Mouse (Mus musculus) midbrain, embryonic 12.5 days (tissue): Measurements from ENCODE around the gene Tmem51. TPM values are rescaled to one million over a fixed set of nuclear protein-coding genes. Genes with fewer than 3 reads are reported as not detected.

Experiments
- ATAC-seq: fragments of 200-750 bp; cut with Nextera tagmentation; 2 replicates; pipeline ENCODE4 v1.8.0; 2017; ENCODE audit warnings: low read depth, moderate TSS enrichment, moderate library complexity; ENCODE audit not compliant: low FRiP score
- H3K27ac ChIP-seq: fragments of 300-500 bp; sonication (generic); replicated peaks from 2 replicates; pipeline ENCODE4 v1.5.1; 2016; ENCODE audit warnings: mild to moderate bottlenecking
- H3K27me3 ChIP-seq: fragments of 300-500 bp; sonication (generic); 2 replicates; pipeline ENCODE4 v1.6.1; 2016; ENCODE audit warnings: mild to moderate bottlenecking
- H3K36me3 ChIP-seq: fragments of 300-500 bp; sonication (generic); 2 replicates; pipeline ENCODE4 v1.6.1; 2016
- H3K4me1 ChIP-seq: fragments of 300-500 bp; sonication (generic); 2 replicates; pipeline ENCODE4 v1.6.1; 2016
- H3K4me2 ChIP-seq: fragments of 300-500 bp; sonication (generic); replicated peaks from 2 replicates; pipeline ENCODE4 v1.6.1; 2016; ENCODE audit warnings: mild to moderate bottlenecking, moderate library complexity
- H3K4me3 ChIP-seq: fragments of 300-500 bp; sonication (generic); 2 replicates; pipeline ENCODE4 v1.5.1; 2016; ENCODE audit warnings: mild to moderate bottlenecking
- H3K9ac ChIP-seq: fragments of 300-500 bp; sonication (generic); replicated peaks from 2 replicates; pipeline ENCODE4 v1.6.1; 2016; ENCODE audit warnings: mild to moderate bottlenecking, moderate library complexity
- H3K9me3 ChIP-seq: fragments of 300-500 bp; sonication (generic); 2 replicates; pipeline ENCODE4 v1.6.1; 2016; ENCODE audit warnings: mild to moderate bottlenecking
- WGBS: fragments of 180-500 bp; shearing (Covaris S2); methylation state at CpG from one replicate; pipeline ENCODE4 v1.1.7; 2016; 5-methylcytosine and 5-hydroxymethylcytosine counted together
- polyA plus RNA-seq: library from polyadenylated mRNA; unstranded; fragments of >200 nt; fragmentation: Nextera tagmentation; extraction: Ambion mirVana; gene quantifications from 2 replicates; pipeline ENCODE4 v1.2.1, GENCODE M21; 2016

Tmem51 gene
- polyA plus RNA-seq, 1 experiment from 2014 or later: 10.9 TPM

- no peaks in the 10 kb centered on the region for H3K9me3 ChIP-seq
- no peaks in the 10 kb centered on the region for H3K36me3 ChIP-seq
- H3K4me3 ChIP-seq: no peak overlapping the region
- no peak overlapping the region for H3K4me2 ChIP-seq
- H3K9ac ChIP-seq: no peak overlapping the region
- H3K27me3 ChIP-seq: peaks cover 62% of the 10 kb centered on the region
- H3K27ac ChIP-seq: no peak overlapping the region
- no peak for ATAC-seq
- 59% methylated on average over 17 of the region's 18 CpGs for whole genome bisulfite sequencing
- H3K4me1 ChIP-seq: peaks cover 26% of the 10 kb centered on the region
Measured at GRCm38 (mm10) chr4:142080901-142081630, 3.0 kb downstream of the Tmem51 start.

DNA sequence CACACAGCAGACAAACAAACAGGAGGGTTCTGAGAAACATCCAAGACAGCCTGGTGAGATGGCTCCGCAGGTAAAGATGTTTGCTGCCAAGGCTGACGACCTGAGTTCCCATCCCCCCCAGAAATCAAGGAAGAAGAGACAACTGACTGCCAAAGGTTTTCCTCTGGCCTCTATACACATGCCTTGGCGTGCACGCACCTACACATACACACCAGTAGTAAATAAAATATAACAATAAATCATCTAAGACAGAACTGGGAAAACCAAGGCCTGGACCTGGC, 3.7 kb downstream of the Tmem51 start:
- Histone ChIP-seq H3K4me2 (no peak overlapping the region), H3K9me3 (no peaks in the 10 kb centered on the region), H3K9ac (no peak overlapping the region), H3K27me3 (peaks cover 59% of the 10 kb centered on the region), H3K4me1 (peaks cover 26% of the 10 kb centered on the region), H3K4me3 (no peak overlapping the region), H3K36me3 (no peaks in the 10 kb centered on the region), H3K27ac (no peak overlapping the region)
- ATAC-seq: no peak
- WGBS: 86% methylated on average over 4 of the region's 4 CpGs

GRCm38 (mm10) chr4:142079629-142080486, 4.2 kb downstream of the Tmem51 start:
- Histone ChIP-seq H3K4me3 (no peak overlapping the region), H3K4me2 (no peak overlapping the region), H3K36me3 (no peaks in the 10 kb centered on the region), H3K9ac (no peak overlapping the region), H3K9me3 (no peaks in the 10 kb centered on the region), H3K27ac (no peak overlapping the region), H3K27me3 (peaks cover 54% of the 10 kb centered on the region), H3K4me1 (peaks cover 29% of the 10 kb centered on the region)
- WGBS: 80% methylated on average over 14 of the region's 14 CpGs
- no peak for ATAC-seq

DNA sequence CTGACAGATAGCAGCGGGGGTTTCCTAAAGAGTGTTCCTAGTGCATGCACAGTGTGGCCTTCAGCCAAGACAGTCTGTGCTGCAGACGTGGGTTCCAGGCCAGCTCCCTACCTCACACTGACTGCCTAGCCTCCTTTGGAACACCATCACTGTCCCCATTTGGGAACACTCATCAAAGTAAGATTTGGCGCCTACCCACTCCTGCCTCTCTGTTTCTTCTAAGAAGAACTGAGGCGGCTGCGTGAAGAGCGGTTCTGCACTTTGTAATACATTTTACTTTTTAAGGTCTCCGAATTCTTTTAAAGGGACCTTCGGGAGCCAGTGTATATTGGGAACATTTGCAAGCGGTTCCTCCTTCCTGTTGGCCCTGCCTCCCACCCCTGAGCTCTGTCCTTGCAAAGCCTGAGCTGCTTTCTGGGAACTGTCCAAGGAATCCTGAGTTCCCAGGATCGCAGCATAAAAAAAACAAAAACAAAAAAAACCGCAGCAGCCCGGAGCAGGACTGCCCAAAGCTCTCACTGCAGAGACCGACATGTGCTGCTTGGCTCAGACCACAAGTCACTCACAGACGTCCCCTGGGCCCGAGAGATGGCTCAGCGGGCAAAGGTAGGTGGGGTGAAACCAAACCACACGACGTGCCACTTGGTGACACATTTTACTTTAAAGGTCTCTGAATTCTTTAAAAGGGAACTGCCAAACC, 6.4 kb downstream of the Tmem51 start:
- Histone ChIP-seq H3K36me3 (no peaks in the 10 kb centered on the region), H3K9ac (no peak overlapping the region), H3K9me3 (no peaks in the 10 kb centered on the region), H3K27ac (no peak overlapping the region), H3K4me1 (peaks cover 17% of the 10 kb centered on the region; the same call in 1 of the 2 replicates), H3K4me3 (no peak overlapping the region), H3K27me3 (peaks cover 39% of the 10 kb centered on the region), H3K4me2 (no peak overlapping the region)
- WGBS: 54% methylated on average over 18 of the region's 18 CpGs
- ATAC-seq: no peak

DNA sequence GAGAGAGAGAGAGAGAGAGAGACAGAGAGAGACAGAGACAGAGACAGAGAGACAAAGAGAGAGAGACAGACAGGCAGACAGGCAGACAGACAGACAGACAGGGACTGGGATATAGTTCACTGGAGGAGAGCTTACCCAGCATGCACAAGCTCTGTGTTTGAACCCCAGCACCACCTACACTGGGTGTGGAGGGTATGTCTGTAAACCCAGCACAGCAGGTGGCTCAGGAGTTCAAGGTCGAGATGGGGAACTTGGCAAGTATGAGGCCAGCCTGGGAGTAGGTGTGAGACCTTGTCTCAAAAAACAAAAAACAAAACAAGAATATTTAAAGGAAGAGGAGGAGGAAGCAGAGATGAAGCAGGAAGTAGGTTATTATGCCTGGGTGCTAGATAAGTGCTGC, 7.2 kb downstream of the Tmem51 start:
- Histone ChIP-seq H3K9me3 (no peaks in the 10 kb centered on the region), H3K27me3 (peaks cover 35% of the 10 kb centered on the region), H3K4me1 (peaks cover 17% of the 10 kb centered on the region; the same call in 1 of the 2 replicates), H3K27ac (no peak overlapping the region), H3K4me2 (no peak overlapping the region), H3K36me3 (no peaks in the 10 kb centered on the region), H3K9ac (no peak overlapping the region), H3K4me3 (no peak overlapping the region)
- 72% methylated on average over 1 of the region's 1 CpGs for WGBS
- no peak for ATAC-seq

DNA sequence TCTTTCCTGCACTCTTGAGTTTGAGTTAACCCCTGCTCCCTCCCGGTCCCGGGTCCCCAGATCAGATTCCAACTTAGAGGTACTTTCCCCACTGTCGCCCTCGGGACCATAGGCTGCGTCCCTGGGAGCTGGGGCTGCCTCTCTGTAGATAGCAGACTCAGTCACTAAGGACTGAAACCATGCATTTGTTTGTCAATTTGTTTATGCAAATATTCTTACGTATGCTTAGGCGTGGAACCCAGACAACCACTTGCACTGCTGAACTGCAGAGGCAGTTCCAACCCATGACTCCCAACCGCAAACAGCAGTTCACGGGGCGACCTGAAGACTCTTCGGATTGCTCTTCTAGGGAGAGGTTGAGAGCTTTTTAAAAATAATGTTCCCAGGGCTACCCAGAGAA, 8.2 kb downstream of the Tmem51 start:
- no peak overlapping the region for H3K9ac ChIP-seq
- H3K27ac ChIP-seq: no peak overlapping the region
- no peaks in the 10 kb centered on the region for H3K36me3 ChIP-seq
- no peak for ATAC-seq
- no peak overlapping the region for H3K4me2 ChIP-seq
- 84% methylated on average over 11 of the region's 11 CpGs for WGBS
- no peaks in the 10 kb centered on the region for H3K9me3 ChIP-seq
- H3K4me1 ChIP-seq: peaks cover 14% of the 10 kb centered on the region; the same call in 1 of the 2 replicates
- H3K27me3 ChIP-seq: peaks cover 35% of the 10 kb centered on the region
- no peak overlapping the region for H3K4me3 ChIP-seq

DNA sequence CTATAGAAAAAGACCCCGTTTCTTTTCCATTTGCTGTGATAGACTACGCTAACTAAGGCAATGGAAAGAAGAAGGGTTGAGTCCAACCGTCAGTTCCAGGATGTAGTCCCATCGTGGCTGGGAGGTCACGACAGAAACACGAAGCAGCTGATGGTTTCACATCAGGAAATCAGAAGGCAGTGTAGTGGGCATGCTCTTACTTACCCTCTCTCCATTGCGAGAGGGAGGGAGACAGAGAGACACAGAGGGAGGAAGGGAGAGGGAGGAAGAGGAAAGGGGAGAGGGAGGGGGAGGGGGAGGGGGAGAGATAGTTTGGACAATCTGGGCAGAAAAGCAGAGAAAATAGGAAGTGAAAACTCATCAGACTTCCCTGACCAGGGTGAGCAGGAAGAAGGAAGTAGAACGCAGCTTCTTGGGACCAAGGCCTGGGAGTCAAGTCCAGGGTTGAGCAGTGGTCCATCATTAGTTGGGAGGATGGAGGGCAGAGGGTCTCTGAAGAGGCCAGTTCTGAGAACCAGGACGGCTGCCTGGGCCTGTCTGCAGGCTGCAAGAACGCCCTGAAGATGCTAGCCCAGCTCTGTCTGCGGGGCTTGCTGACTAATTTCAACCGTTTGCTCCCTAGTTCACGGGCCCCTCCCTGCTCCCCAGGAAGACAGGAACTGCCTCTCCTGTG, 9.9 kb downstream of the Tmem51 start:
- peaks cover 43% of the 10 kb centered on the region for H3K27me3 ChIP-seq
- H3K9me3 ChIP-seq: no peaks in the 10 kb centered on the region
- H3K36me3 ChIP-seq: no peaks in the 10 kb centered on the region
- no peak for ATAC-seq
- H3K4me2 ChIP-seq: no peak overlapping the region
- WGBS: 62% methylated on average over 13 of the region's 13 CpGs
- no peak overlapping the region for H3K9ac ChIP-seq
- H3K27ac ChIP-seq: no peak overlapping the region
- H3K4me3 ChIP-seq: no peak overlapping the region
- H3K4me1 ChIP-seq: peaks cover 14% of the 10 kb centered on the region

- Histone ChIP-seq H3K9me3 (no peaks in the 10 kb centered on the region), H3K27ac (no peak overlapping the region), H3K27me3 (peaks cover 44% of the 10 kb centered on the region), H3K4me1 (peaks cover 21% of the 10 kb centered on the region), H3K36me3 (no peaks in the 10 kb centered on the region), H3K4me3 (no peak overlapping the region), H3K9ac (no peak overlapping the region), H3K4me2 (no peak overlapping the region)
- 11% methylated on average over 18 of the region's 18 CpGs for WGBS
- ATAC-seq: no peak
Measured at GRCm38 (mm10) chr4:142071243-142071991, 12.7 kb downstream of the Tmem51 start.

DNA sequence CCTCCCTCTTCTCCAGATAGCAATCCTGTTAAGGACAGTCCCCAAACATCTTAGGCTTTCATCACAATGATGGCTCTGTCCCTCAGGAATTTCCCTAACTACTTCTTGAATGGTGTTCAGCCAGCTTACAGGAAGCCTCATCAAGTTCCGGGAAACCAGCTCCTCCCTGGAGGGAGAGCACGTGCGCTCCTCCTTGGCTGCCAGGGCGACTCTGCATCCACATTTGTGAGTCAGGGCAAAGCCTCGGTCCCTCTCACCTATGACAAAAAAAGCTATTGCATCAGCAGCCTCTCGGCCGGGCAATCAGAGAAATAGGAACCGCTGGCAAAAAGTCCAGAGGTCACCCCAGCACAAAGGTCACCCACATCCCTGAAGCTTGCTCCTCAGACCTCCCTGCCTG, 13.3 kb downstream of the Tmem51 start:
- H3K9me3 ChIP-seq: no peaks in the 10 kb centered on the region
- WGBS: 6% methylated on average over 8 of the region's 8 CpGs
- H3K27me3 ChIP-seq: peaks cover 43% of the 10 kb centered on the region
- H3K9ac ChIP-seq: no peak overlapping the region
- ATAC-seq: no peak
- no peak overlapping the region for H3K4me3 ChIP-seq
- no peak overlapping the region for H3K27ac ChIP-seq
- no peak overlapping the region for H3K4me2 ChIP-seq
- no peaks in the 10 kb centered on the region for H3K36me3 ChIP-seq
- H3K4me1 ChIP-seq: peaks cover 25% of the 10 kb centered on the region

DNA sequence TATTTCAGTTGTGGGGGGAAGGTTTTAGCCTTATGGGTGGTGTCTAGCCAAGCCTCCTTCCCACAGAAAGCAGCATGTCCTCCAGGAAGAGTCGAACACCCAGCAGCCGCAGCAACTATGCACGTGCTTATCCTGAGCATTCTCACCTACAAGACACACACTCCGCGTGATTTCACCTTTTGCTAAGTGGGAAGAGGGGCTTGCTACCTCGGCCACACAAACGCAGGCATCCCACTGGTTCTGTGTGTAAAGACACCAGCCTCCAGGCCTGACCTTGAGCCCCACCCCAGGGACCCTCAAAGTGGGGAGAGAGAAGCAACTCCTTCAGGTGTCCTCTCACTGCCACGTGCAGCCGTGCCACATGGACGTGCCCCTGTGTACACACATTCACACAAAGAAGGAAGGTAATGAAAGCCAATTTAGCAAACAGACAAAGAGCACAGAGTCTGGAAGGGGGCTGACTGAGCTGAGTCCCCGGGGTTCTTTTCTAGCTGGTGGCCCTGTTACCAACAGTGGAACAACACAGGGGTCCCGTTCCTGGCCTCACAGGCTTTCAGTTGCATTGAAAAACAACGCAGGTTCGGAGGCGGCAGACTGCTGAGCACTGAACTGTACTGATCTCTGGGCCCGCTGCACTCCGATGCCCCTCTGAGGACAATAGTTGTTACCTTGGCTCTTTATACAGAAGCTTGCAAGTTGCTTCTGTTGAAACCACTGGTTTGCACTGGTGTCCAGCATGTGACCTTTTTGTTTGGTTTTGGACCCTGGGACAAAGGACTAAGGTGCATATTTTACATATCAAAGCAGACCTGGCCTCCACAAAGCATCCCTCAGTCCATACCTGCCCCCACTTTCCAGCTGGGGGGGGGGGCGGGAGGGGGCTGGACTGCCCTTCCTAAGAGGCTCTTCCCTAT, 14.9 kb downstream of the Tmem51 start:
- Histone ChIP-seq H3K27ac (no peak overlapping the region), H3K4me2 (no peak overlapping the region), H3K4me3 (no peak overlapping the region), H3K9me3 (no peaks in the 10 kb centered on the region), H3K9ac (no peak overlapping the region), H3K36me3 (no peaks in the 10 kb centered on the region), H3K4me1 (peaks cover 16% of the 10 kb centered on the region), H3K27me3 (peaks cover 42% of the 10 kb centered on the region)
- 21% methylated on average over 18 of the region's 18 CpGs for WGBS
- no peak for ATAC-seq
